Mouse (Mus musculus) colon, adult 2 months (tissue): Measurements from ENCODE around the gene Gnai3. TPM values are rescaled to one million over a fixed set of nuclear protein-coding genes. Genes with fewer than 3 reads are reported as not detected.

ENCODE experiments used
- polyA plus RNA-seq: library from polyadenylated mRNA; depleted of rRNA; stranded (reverse); fragments of >200 nt; gene quantifications from 2 replicates; pipeline ENCODE4 v1.2.3, GENCODE M21; 2012; rRNA removed

Gnai3 gene
- polyA plus RNA-seq, result 15.0 and 19.4 TPM in 2 replicates

DNA sequence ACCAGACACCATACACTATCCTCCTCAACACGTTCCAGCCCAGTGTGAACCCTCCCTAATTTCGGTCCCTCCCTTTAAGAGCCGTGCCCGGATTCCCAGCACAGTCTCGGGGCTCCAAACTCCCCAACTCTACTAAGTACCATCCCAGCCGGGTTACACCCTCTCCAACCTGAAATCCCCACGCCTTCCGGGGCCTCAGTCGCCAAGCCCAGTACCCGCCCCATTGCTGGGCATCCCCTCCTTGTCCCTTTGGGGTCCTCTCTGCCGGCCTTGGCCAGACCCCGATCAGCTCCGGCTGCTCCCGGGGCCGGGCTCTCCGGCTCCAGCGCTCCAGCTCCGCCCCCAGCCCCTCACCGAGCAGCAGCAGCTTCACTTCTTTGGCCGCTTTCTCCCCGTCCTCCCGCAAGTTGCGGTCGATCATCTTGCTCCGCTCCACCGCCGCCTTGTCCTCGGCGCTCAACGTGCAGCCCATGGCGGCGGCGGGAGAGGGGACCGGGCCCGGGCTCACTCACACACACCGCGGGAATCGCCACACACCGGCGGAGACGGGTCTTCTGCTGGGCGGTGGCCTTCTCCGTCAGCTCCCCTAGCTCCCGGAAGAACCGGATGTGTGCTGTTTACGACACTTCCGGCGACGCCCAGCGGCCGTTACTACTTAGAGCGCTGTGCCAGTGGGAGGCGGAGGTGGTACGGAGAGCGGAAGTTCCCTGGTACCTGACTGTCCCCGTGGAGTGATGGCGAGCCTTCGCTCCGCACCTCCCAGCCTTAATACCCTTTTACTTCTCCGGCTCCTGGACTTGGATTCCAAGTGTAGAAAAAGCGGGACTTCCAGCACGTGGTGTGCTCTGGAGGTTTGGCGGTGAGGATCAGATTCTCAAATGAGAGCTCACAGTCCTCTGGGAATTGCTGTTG is at the start of gene Gnai3:
Gene Gnai3 (minus strand): TSS at position 613 of the 912 bp plus-strand sequence.

DNA sequence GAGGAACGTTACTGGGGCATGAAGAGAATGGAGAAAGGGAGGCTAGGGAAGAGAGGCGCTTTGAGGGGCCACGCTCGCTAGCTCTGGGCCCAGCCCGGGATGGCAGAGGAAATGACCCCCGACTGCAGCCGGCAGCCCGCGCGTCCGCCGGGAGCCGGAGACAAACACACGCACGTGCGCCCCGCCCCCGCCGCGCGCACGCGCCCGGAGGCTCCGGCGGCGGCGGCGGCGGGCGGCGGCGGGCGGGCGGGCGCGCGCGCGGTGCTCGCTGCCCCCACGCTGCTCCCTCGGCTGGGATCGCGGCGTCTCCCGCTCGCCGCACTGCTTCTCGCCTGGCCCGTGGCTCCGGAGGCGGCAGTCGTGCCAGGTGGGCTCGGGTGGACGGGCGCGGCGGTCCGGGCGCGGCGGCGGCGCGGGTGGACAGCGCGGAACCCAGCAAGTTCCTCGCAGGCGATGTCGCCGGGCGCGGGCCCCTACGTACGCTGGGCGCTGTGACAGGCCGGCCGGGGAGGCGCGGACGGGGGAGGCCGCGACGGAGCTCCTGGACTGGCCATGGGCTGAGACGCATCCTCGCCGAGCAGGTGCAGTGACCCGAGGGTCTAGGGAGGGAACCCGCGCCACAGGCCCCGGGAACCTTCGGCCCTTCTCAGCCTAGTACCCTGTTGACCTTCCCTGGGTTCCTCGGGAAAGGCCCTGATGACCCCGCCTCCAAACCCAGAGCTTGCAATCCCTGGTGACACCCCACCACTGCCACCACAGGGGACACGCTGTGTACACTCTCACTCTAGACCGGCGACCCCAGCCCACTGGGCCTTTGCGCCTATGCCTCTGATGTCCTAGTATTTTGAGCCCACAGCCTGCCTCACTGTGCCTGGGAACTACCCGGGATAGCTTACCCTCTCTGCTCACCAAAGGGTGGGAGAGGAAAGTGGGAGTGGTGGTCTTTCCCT is 40.4 kb upstream of the Gnai3 start, which contains the start of gene Amigo1:
Gene Amigo1 (plus strand): TSS at position 238 of the 950 bp plus-strand sequence.

DNA sequence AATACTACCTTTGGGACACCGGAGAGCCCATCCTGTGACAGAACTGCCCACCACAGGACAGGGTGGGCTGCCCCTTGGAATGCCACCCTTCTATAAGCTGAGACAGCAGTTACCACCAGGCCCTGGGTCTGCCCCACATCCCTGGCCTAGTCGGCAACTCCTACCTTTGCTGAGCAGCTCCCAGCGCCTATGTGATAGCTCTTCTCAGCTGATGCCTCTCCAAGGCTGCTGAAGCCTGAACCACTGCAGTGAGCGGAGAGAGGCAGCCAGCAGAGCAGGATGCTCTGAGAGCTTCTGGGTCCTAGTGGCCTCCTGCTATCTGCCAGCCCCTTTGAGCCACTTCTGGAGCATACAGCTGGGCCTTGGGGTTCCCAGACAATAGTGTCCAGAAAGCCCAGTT is 8.7 kb upstream of the Gnai3 start, which contains the start of gene Gpr61:
Gene Gpr61 (minus strand): TSS at position 227 of the 400 bp plus-strand sequence.

DNA sequence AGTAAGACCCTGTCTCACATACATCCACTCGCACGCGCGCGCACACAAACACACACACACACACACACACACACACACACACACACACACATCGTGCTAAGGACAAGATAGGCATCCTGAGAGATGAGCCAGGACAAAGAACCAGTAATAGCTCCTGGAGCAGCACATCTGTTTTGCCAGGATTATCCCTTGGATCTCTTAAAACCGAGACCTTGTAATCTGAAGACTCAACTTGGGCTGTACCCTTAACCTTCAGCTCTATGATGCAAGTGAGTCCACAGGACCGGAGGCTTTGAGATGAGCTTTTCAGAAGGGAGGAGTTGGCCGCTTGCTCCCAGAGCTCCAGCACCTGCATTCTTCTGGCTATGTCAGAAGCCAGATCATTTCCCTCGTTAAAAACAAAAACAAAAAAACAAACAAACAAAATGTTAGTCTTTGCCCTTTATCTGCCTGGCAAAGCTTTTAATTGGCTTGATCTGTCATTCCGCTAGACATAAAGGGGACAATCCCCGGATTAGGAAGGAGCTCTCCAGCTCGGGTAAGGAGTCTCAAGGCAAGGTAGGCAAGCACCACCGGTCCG is 53.3 kb downstream of the Gnai3 start, which contains the start of gene Gnat2:
Gene Gnat2 (plus strand): TSS at position 254 of the 580 bp plus-strand sequence.

DNA sequence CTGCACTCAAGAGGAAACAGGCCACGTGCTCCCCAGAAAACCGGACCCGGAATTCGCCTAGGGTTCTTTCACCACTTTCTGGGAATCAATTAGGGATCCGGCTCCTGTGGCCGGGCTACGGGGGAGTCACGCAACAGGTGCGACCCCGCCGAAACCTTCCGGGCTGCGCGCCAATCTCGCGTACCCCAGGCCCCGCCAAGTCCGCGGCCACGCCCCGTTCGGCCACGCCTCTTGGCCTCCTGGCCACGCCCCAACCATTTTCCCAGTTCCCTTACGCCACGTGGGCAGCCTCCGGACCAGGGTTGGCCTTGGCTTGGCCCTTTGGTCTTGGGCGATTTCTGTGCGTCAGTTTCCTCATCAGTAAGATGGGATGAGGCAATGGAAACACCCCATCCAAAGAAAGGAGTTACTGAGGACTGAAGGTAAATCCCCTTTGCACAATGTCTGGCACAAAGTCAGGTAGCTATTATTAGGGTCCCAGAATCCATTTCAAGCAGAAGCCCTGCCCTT is 59.4 kb downstream of the Gnai3 start, which contains the start of gene Ampd2:
Gene Ampd2 (minus strand): TSS at position 182 of the 510 bp plus-strand sequence.

Other genes starting within 250 kb of the Gnai3 start
- gene Gstm7, start 214.3 kb downstream of the Gnai3 start, polyA plus RNA-seq, result 10.9 and 11.1 TPM in 2 replicates
- gene Gstm6, start 202.4 kb downstream of the Gnai3 start, polyA plus RNA-seq, result 7.4 and 10.8 TPM in 2 replicates
- gene Gstm3, start 176.9 kb downstream of the Gnai3 start, polyA plus RNA-seq, result 36.5 and 50.1 TPM in 2 replicates
- 102 and 107 TPM in 2 replicates for gene Gstm2, start 159.7 kb downstream of the Gnai3 start, polyA plus RNA-seq
- 766 and 864 TPM in 2 replicates for gene Gstm1, start 128.2 kb downstream of the Gnai3 start, polyA plus RNA-seq
- gene Gstm4, start 101.3 kb downstream of the Gnai3 start, polyA plus RNA-seq, result 12.6 and 14.9 TPM in 2 replicates
- gene Ampd2, start 59.5 kb downstream of the Gnai3 start, polyA plus RNA-seq, result 141 and 154 TPM in 2 replicates
- gene Gnat2, start 53.4 kb downstream of the Gnai3 start, polyA plus RNA-seq, result 2.2 and 2.3 TPM in 2 replicates
- 0.07 and 0.09 TPM in 2 replicates for gene Gpr61, start 8.7 kb upstream of the Gnai3 start, polyA plus RNA-seq
- 34.4 and 35.8 TPM in 2 replicates for gene Amigo1, start 40.2 kb upstream of the Gnai3 start, polyA plus RNA-seq
- gene Cyb561d1, start 55.1 kb upstream of the Gnai3 start, polyA plus RNA-seq, result 10.4 and 13.1 TPM in 2 replicates
- 5.9 and 7.4 TPM in 2 replicates for gene Atxn7l2, start 64.8 kb upstream of the Gnai3 start, polyA plus RNA-seq
- 0.66 and 0.67 TPM in 2 replicates for gene Sypl2, start 80.5 kb upstream of the Gnai3 start, polyA plus RNA-seq
- 22.6 and 23.4 TPM in 2 replicates for gene Psma5, start 110.8 kb upstream of the Gnai3 start, polyA plus RNA-seq
- 105 and 121 TPM in 2 replicates for gene Sort1, start 137.9 kb upstream of the Gnai3 start, polyA plus RNA-seq
- not detected in 2 replicates for gene Mybphl, start 218.8 kb upstream of the Gnai3 start, polyA plus RNA-seq
- 4.6 and 4.7 TPM in 2 replicates for gene Psrc1, start 237.7 kb upstream of the Gnai3 start, polyA plus RNA-seq